Mouse (Mus musculus) megakaryocyte, embryonic 14.5 days (primary cell): ENCODE data around the gene Trim28.

Experiments
- FLI1 ChIP-seq: IDR thresholded peaks from 2 replicates; pipeline ENCODE4 v1.6.1; 2012; ENCODE audit warnings: low read length, inconsistent platforms, mixed read lengths
- GATA1 ChIP-seq: IDR thresholded peaks from 3 replicates; pipeline ENCODE4 v1.6.1; 2012; ENCODE audit warnings: mixed read lengths, low read length, inconsistent platforms, borderline replicate concordance

GRCm38 (mm10) chr7:12961511-12962141, 37.3 kb upstream of the Trim28 start:
- TF ChIP-seq FLI1 (no peak), GATA1 (no peak)
